Mouse (Mus musculus) embryonic facial prominence, embryonic 11.5 days (tissue): ENCODE results near the gene Aida. TPM values are rescaled to one million over a fixed set of nuclear protein-coding genes. Genes with fewer than 3 reads are reported as not detected.

Experiments
- ATAC-seq: fragments of 200-750 bp; cut with Nextera tagmentation; replicated peaks from 2 replicates; pipeline ENCODE4 v1.8.0; 2017; ENCODE audit warnings: low read depth; ENCODE audit not compliant: insufficient number of reproducible peaks, low FRiP score, low TSS enrichment
- DNase-seq: peaks from one replicate; pipeline ENCODE4 v3.0.0-alpha.2; 2015; ENCODE audit warnings: low spot score
- H3K27ac ChIP-seq: fragments of 300-500 bp; sonication (generic); replicated peaks from 2 replicates; pipeline ENCODE4 v1.5.1; 2014; ENCODE audit warnings: mild to moderate bottlenecking, low read depth, low read length, control low read depth
- H3K27me3 ChIP-seq: fragments of 300-500 bp; sonication (generic); 2 replicates; pipeline ENCODE4 v1.6.1; 2014; ENCODE audit warnings: mild to moderate bottlenecking, low read length, moderate library complexity, mixed read lengths; ENCODE audit not compliant: control insufficient read depth, insufficient read depth
- H3K36me3 ChIP-seq: fragments of 300-500 bp; sonication (generic); replicated peaks from 2 replicates; pipeline ENCODE4 v1.6.1; 2014; ENCODE audit warnings: low read depth, mild to moderate bottlenecking, low read length, moderate library complexity, mixed read lengths; ENCODE audit not compliant: control insufficient read depth, insufficient read depth
- H3K4me1 ChIP-seq: fragments of 300-500 bp; sonication (generic); 2 replicates; pipeline ENCODE4 v1.6.1; 2014; ENCODE audit warnings: low read length, mixed read lengths; ENCODE audit not compliant: control insufficient read depth, insufficient read depth
- H3K4me2 ChIP-seq: fragments of 300-500 bp; sonication (generic); 2 replicates; pipeline ENCODE4 v1.6.1; 2014; ENCODE audit warnings: low read depth, mild to moderate bottlenecking, control low read depth, low read length, moderate library complexity
- H3K4me3 ChIP-seq: fragments of 300-500 bp; sonication (generic); 2 replicates; pipeline ENCODE4 v1.5.1; 2014; ENCODE audit warnings: low read depth, low read length, control low read depth
- H3K9ac ChIP-seq: fragments of 300-500 bp; sonication (generic); replicated peaks from 2 replicates; pipeline ENCODE4 v1.6.1; 2014; ENCODE audit warnings: mild to moderate bottlenecking, control low read depth, low read length
- H3K9me3 ChIP-seq: fragments of 300-500 bp; sonication (generic); replicated peaks from 2 replicates; pipeline ENCODE4 v1.6.1; 2016; ENCODE audit warnings: mild to moderate bottlenecking, low read length, inconsistent platforms, mixed read lengths; ENCODE audit not compliant: control insufficient read depth
- WGBS: fragments of 180-500 bp; shearing (Covaris S2); extraction: QIAGEN DNeasy Blood & Tissue Kit; methylation state at CpG from one replicate; pipeline ENCODE4 v1.1.7; 2014; 5-methylcytosine and 5-hydroxymethylcytosine counted together
- polyA plus RNA-seq: library from polyadenylated mRNA; unstranded; fragments of >200 nt; fragmentation: Nextera tagmentation; extraction: Ambion mirVana; gene quantifications from 2 replicates; pipeline ENCODE4 v1.2.1, GENCODE M21; 2014

The Aida gene
- polyA plus RNA-seq, 1 experiment from 2014 or later: 40.9 TPM

- Histone ChIP-seq H3K4me2 (no peak overlapping the region), H3K4me3 (no peak overlapping the region), H3K27ac (no peak overlapping the region), H3K9me3 (no peaks in the 10 kb centered on the region), H3K36me3 (no peaks in the 10 kb centered on the region), H3K4me1 (no peaks in the 10 kb centered on the region), H3K9ac (no peak overlapping the region), H3K27me3 (no peaks in the 10 kb centered on the region)
- WGBS: 64% methylated on average over 10 of the region's 10 CpGs
- peak; percentile 65 for DNase-seq
- no peak for ATAC-seq
Measured at GRCm38 (mm10) chr1:183272867-183273818, 23.2 kb upstream of the Aida start.

- no peak; the same call in 1 of the 2 replicates for ATAC-seq
- no peak for DNase-seq
- Histone ChIP-seq H3K27ac (no peak overlapping the region), H3K4me1 (no peaks in the 10 kb centered on the region), H3K36me3 (no peaks in the 10 kb centered on the region), H3K4me3 (no peak overlapping the region), H3K9me3 (no peaks in the 10 kb centered on the region), H3K27me3 (no peaks in the 10 kb centered on the region), H3K9ac (no peak overlapping the region), H3K4me2 (no peak overlapping the region)
- 61% methylated on average over 3 of the region's 3 CpGs for WGBS
Measured at GRCm38 (mm10) chr1:183274385-183274784, 22.0 kb upstream of the Aida start.

- no peaks in the 10 kb centered on the region for H3K27me3 ChIP-seq
- H3K9me3 ChIP-seq: no peaks in the 10 kb centered on the region
- H3K9ac ChIP-seq: no peak overlapping the region
- no peak overlapping the region for H3K27ac ChIP-seq
- H3K36me3 ChIP-seq: no peaks in the 10 kb centered on the region
- 83% methylated on average over 5 of the region's 5 CpGs for WGBS
- H3K4me2 ChIP-seq: no peak overlapping the region
- no peak overlapping the region for H3K4me3 ChIP-seq
- H3K4me1 ChIP-seq: no peaks in the 10 kb centered on the region
- ATAC-seq (no peak), DNase-seq (no peak)
Measured at GRCm38 (mm10) chr1:183275763-183276162, 20.6 kb upstream of the Aida start.

GRCm38 (mm10) chr1:183288351-183288750 is 8.0 kb upstream of the Aida start:
- peaks cover 5% of the 10 kb centered on the region; the same call in 1 of the 2 replicates for H3K36me3 ChIP-seq
- H3K27ac ChIP-seq: no peak overlapping the region
- no peaks in the 10 kb centered on the region for H3K4me1 ChIP-seq
- ATAC-seq (no peak), DNase-seq (no peak)
- H3K27me3 ChIP-seq: no peaks in the 10 kb centered on the region
- no peak overlapping the region for H3K9ac ChIP-seq
- H3K4me2 ChIP-seq: no peak overlapping the region
- WGBS: 87% methylated on average over 3 of the region's 3 CpGs
- no peak overlapping the region for H3K4me3 ChIP-seq
- H3K9me3 ChIP-seq: no peaks in the 10 kb centered on the region

GRCm38 (mm10) chr1:183289576-183289975 is 6.8 kb upstream of the Aida start:
- DNase-seq: no peak
- H3K9ac ChIP-seq: no peak overlapping the region
- H3K27ac ChIP-seq: no peak overlapping the region
- no peak overlapping the region for H3K4me3 ChIP-seq
- WGBS: 92% methylated on average over 4 of the region's 4 CpGs
- H3K36me3 ChIP-seq: peaks cover 5% of the 10 kb centered on the region; the same call in 1 of the 2 replicates
- ATAC-seq: no peak
- no peaks in the 10 kb centered on the region for H3K27me3 ChIP-seq
- H3K4me1 ChIP-seq: no peaks in the 10 kb centered on the region
- no peak overlapping the region for H3K4me2 ChIP-seq
- H3K9me3 ChIP-seq: no peaks in the 10 kb centered on the region

GRCm38 (mm10) chr1:183296877-183297383 is 540 bp downstream of the Aida start, which contains the start of gene Brox:
Brox (minus strand) TSS chr1:183297269.
- no peaks in the 10 kb centered on the region for H3K4me1 ChIP-seq
- no peaks in the 10 kb centered on the region for H3K27me3 ChIP-seq
- ATAC-seq (peak; percentile 83), DNase-seq (peak; percentile 91)
- H3K9ac ChIP-seq: peak within 1 kb of the TSS; percentile 52
- no peaks in the 10 kb centered on the region for H3K36me3 ChIP-seq
- H3K4me3 ChIP-seq: peak within 1 kb of the TSS; percentile 49
- peak within 1 kb of the TSS; percentile 4; the same call in 1 of the 2 replicates for H3K27ac ChIP-seq
- WGBS: under 1% methylated on average over 39 of the region's 39 CpGs
- peak within 1 kb of the TSS; percentile 43 for H3K4me2 ChIP-seq
- no peaks in the 10 kb centered on the region for H3K9me3 ChIP-seq

- WGBS: under 1% methylated on average over 30 of the region's 30 CpGs
- peak overlapping the region; percentile 4; the same call in 1 of the 2 replicates for H3K27ac ChIP-seq
- no peaks in the 10 kb centered on the region for H3K9me3 ChIP-seq
- no peaks in the 10 kb centered on the region for H3K27me3 ChIP-seq
- peak; percentile 53 for DNase-seq
- no peaks in the 10 kb centered on the region for H3K36me3 ChIP-seq
- ATAC-seq: peak; percentile 52
- no peaks in the 10 kb centered on the region for H3K4me1 ChIP-seq
- H3K4me3 ChIP-seq: peak overlapping the region; percentile 49
- peak overlapping the region; percentile 52 for H3K9ac ChIP-seq
- peak overlapping the region; percentile 43 for H3K4me2 ChIP-seq
Measured at GRCm38 (mm10) chr1:183297473-183297885, 1.1 kb downstream of the Aida start.
